Mouse (Mus musculus): ENCODE measurements around the gene Cdh13.
A peak's percentile ranks its signal among the peaks of the same experiment; 100 is the strongest.

Gene Cdh13

GRCm38 (mm10) chr8:118465330-118465948, 181.9 kb downstream of the Cdh13 start:
- DNase-seq = no peak

GRCm38 (mm10) chr8:118477587-118477986, 194.1 kb downstream of the Cdh13 start:
- DNase-seq = no peak

DNA sequence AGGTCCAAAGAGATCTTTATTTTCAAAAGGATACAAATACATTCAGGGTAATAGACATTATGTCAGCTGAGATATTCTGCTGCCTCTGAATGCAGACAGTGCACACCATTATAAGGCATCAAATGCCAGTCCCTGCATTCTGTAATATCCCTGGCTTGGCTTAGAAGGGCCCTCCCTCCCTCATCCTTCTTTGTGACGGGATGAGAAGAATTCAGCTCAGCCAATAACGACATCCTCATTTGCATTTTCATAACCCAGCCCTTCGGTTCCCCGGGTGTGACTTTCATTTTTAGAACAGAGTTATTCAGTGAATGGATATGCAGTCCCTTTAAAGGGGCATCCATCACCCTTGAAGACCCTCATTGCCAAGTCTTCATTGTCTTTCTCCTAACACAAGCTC, 205.2 kb downstream of the Cdh13 start:
- DNase-seq = no peak

- DNase-seq = no peak
Measured at GRCm38 (mm10) chr8:118502509-118502908, 219.0 kb downstream of the Cdh13 start.

DNA sequence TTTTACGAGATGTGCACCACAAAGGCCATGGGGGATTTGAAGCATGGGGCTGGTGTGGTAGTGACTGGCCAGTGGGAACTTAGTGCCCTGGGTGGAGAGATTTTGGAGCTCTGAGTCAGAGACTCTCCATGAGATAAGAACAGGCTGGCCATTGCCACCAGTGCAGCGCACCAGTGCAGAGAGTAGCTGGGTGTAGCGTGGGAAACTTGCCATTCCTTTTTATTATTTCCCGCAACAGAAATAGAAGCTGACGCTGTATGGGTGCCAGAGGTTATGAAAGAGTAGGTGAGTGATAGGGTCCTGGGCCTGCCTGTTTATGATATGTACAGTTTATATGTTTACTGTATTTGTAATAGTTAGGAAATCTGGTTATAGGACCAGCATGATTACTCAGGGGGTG, 225.9 kb downstream of the Cdh13 start:
- no peak for DNase-seq

DNA sequence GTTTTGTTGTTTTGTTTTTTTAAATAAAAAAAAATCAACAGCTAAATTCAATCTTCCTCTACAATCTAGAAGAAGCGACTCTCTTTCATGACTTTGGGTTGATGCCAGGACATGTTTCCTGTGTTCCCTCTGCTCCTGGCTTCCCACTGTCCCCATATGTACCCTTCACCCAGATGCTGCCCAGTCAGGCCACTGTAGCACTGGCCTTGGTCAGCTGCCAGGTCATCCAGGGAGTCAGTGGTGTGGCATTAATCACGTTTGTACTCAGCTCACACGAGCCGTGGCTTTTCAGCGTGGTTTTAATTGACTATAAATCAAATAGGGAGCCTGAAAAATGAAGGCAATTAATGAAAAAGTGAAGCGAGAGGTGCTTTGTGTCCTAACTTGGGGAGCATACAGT, 229.7 kb downstream of the Cdh13 start:
- peak; percentile 15 for DNase-seq

DNA sequence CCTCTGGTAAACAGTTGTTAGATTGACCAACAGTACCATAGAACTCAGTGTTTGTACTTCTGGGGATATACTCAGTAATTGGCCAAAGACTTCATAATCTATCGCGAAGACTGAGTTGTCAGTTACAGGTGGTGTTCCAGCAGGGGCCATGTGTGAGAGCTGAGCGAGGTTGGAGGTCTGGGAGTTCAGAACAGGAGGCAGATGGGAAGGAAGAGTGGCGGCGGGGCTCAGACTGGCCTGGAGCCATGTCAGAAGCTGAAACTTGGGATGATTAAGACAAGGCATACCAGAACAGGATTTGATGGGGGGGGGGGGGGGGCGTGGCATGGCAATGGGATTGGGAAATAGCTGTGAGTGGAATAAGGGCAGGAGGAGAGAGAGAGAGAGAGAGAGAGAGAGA, 232.1 kb downstream of the Cdh13 start:
- peak; percentile 6 for DNase-seq

DNA sequence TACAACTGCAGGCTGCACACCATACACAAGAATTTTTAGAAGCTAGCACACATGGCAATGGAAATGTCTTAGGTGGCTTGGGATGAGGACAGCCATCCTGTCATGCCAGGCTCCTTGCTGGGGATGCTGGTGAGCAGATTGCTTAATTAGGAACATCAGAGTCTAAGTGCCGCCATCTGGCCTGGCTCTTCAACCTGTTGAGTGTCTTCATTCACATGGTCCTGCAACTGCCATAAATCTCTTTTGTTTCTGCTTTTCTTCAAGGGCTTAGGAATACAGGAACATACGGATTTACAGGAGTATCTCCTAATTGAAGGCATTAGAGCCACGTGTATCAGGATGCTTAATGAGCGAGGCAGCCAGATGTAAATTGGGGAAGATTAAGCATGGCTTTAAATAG, 233.5 kb downstream of the Cdh13 start:
- no peak for DNase-seq

DNA sequence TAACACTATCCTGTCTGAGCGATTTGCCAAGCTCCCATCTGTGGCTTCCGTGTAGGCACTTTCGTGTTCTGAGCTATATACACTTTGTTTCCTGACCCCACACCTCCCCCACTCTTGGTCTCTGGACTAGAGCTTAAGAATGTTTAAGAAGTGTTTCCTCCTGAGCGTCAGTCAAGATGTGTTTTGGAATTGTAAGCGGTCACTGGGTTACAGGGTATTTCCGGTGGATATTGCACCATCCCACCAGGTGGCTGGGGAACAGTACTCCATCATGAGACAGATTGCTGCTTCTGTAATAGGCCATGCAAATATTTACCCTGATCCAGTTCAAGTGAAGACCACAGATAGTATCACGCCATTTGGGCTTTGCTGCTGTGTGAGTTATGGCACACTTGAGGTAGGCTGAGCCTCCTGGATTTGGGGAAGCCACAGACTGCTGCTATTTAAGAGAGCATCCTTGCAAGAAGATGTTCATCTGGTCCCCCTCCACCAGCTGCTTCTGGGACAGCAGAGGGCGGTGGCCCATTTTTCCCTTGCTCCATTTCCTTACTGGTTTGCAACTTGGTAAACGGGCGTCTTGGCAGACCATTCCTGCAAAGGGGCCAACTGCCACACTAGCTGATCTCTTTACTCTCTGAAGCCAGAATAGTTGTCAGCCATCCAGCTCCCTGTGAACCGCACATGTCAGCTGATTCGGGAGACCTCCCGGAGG, 234.7 kb downstream of the Cdh13 start:
- peak; percentile 45 for DNase-seq

GRCm38 (mm10) chr8:118518742-118519102, 235.2 kb downstream of the Cdh13 start:
- no peak for DNase-seq

- no peak for DNase-seq
Measured at GRCm38 (mm10) chr8:118523922-118524321, 240.4 kb downstream of the Cdh13 start.

GRCm38 (mm10) chr8:118538816-118539558, 255.5 kb downstream of the Cdh13 start:
- no peak for DNase-seq

DNA sequence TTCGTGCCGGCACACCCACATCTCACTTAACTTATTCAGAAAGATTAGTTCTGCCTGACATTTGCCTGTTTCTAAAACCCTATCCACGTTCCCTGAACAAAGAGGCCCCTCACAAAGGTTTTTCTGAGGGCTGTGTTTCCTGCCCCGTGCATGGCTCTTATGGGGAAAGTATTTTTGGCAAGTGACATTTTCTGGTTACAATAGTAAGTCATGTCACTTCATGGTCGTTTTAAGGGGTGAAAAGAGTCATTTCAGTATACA, 256.0 kb downstream of the Cdh13 start:
- DNase-seq = no peak

GRCm38 (mm10) chr8:118539941-118540340, 256.4 kb downstream of the Cdh13 start:
- no peak for DNase-seq

DNA sequence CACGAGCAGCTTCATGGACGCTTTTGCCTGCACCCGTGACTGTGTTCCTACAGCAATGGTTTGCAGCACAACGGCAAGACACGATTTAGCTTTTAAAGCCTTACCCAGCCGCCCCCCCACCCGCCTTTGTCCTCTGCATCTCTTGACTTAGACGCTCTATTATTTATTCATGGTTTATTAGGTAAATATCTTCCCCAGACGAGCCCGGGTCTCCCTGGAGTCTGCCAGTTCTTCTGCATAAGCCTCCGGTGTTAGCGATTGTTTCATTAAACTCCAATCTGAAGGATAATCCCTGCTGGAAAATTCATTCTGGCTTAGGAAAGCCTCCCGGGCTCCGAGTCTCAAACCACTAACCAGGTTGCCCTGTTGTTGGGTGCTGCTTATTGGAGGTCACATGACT, 268.9 kb downstream of the Cdh13 start:
- DNase-seq = no peak

DNA sequence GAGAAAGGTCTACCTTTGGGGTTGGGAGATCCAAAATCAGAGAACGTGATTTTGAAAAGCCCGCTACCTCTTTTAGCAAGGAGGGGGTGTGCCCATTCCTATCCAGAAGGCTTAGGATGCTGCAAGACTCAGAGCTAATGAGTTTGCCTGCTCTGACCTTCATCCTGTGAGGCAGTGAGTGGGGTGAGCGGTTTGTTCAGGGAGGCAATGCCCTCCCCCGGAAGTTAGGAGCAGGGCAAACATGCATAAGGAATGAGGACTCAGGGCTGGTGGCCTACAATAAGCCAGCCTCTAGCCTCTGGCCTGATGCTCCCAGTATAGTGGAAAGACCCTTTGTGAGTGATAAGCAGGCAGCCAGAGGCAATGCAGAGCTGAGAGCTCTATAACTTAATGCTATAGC, 269.3 kb downstream of the Cdh13 start:
- no peak for DNase-seq

GRCm38 (mm10) chr8:118564024-118564423, 280.5 kb downstream of the Cdh13 start:
- no peak for DNase-seq

DNA sequence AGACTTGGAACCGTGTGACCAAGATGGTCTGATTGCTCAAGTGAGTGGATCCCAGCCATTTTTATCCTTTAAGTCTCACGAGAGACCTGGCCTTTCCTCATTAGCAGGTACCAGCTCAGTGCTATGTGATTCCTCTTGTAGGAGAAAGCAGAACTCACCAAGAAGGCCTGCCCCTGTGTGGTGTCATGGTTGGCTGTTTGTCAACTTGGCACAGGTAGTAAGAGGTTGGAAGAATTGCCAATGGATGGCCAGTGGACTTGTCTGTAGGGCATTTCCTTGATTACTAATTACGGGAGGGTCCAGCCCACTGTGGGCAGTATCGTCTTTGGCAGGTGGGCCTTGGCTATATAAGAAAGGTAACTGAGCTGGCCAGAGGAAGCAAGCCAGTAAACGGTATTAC, 281.7 kb downstream of the Cdh13 start:
- DNase-seq = no peak

DNA sequence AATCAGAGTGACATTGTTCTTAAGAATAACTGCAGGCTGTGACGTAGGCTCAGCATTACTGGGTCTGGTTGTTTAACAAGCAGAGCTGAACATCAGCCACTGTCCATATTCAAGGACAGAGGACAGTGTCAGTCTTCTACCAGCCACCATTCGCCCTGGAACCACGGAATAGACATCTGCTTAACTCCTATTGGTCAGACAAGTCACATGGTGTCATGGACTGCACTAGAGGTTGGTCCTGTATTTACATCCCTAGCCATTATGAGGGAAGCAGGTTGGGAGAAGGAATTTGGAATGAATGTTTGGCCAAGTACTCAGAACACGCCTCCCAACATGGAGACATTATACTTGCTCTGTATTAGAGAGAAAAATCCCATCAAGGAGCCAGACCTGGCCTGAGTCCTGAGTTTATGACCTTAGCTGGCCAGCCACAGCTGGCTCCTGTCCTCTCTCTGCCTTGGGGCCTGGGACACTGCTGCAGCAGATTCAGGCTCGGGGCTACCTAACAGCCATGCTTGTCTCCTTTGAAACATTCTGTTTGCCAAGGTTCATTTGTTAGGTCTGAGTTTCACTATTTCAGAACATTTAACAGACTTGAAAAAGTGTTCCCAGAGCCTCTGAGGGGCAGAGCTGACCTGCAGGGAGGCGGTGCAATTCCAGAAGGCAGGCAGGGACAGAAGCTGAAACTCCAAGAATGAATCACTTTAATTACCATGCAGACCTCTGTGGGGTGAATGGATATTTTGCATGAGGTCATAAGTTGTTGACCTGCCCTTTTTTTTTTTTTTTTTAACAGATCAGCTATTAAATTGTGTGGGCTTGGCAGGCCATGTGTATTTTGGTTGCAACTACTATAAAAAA, 282.6 kb downstream of the Cdh13 start:
- peak; percentile 52 for DNase-seq

GRCm38 (mm10) chr8:118569366-118569765, 285.8 kb downstream of the Cdh13 start:
- DNase-seq = no peak

GRCm38 (mm10) chr8:118581256-118581655, 297.7 kb downstream of the Cdh13 start:
- no peak for DNase-seq

GRCm38 (mm10) chr8:118582185-118582584, 298.7 kb downstream of the Cdh13 start:
- no peak for DNase-seq

DNA sequence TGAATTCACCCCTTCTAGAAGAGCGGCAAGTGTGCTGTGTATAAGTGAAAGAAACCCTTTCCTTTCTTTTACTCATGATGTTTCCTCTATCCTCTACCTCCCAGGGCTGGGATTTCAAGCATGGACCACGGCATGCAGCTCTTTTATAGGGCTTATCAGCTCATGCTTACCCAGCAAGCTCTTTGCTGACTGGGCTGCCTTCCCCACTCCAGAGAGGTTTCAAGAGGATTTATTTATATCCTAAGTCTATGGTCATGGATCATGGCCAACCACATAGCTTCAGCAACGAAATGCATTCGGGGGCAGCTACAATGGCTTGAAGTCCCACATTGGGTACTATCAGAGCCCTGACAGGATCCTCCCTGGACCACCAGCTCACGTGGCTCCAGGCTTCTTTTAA, 304.4 kb downstream of the Cdh13 start:
- no peak for DNase-seq

- no peak for DNase-seq
Measured at GRCm38 (mm10) chr8:118596816-118597215, 313.3 kb downstream of the Cdh13 start.

Data from lung, postnatal 10 days (tissue).